Comparison of ENCODE assay signal across 15 mouse cellular contexts in genomic region chr9:23125761-23126704, GRCm38 (mm10).
A peak's percentile ranks its signal among the peaks of the same experiment; 100 is the strongest.
DNase-seq lines count a peak whose midpoint lies in the region; ATAC-seq lines count a peak whose summit lies in the region.
"Had no signal": no experiment of that assay in that cellular context is flagged by ENCODE, and none has a peak within 500 bp of the region (broad histone marks: within the 10 kb centered on the region; RNA-seq: fewer than 3 reads in every experiment).

No protein-coding gene starts in this region.

- no peaks in the 10 kb centered on the region for H3K9me3 ChIP-seq in forebrain, embryonic 13.5 days (replicated peaks)
- no peaks in the 10 kb centered on the region for H3K9me3 ChIP-seq in limb, embryonic 12.5 days
- H3K9me3 ChIP-seq: heart, embryonic 12.5 days had no signal

- WGBS in forebrain, embryonic 13.5 days: 23% methylated on average over 10 of the region's 10 CpGs
- 46% methylated on average over 10 of the region's 10 CpGs for WGBS in limb, embryonic 12.5 days

- no peak overlapping the region for H3K9ac ChIP-seq in forebrain, embryonic 13.5 days
- H3K9ac ChIP-seq in limb, embryonic 12.5 days (replicated peaks): no peak overlapping the region
- H3K9ac ChIP-seq: heart, embryonic 12.5 days had no signal

- peak; percentile 63; the same call in 1 of the 2 replicates for ATAC-seq in forebrain, embryonic 13.5 days
- ATAC-seq in limb, embryonic 12.5 days (ENCODE audit: insufficient number of reproducible peaks, insufficient read depth, low FRiP score, low TSS enrichment, low read depth): peak; percentile 52; the same call in 1 of the 2 replicates

- H3K36me3 ChIP-seq in forebrain, embryonic 13.5 days (ENCODE audit: poor library complexity, severe bottlenecking): no peaks in the 10 kb centered on the region
- H3K36me3 ChIP-seq in limb, embryonic 12.5 days: no peaks in the 10 kb centered on the region
- no peaks in the 10 kb centered on the region for H3K36me3 ChIP-seq in splenic B cell, adult 2 months (ENCODE audit: control insufficient read depth, insufficient read depth, low read length, poor library complexity, severe bottlenecking)
- H3K36me3 ChIP-seq: heart, embryonic 12.5 days had no signal

- no peak overlapping the region for H3K4me3 ChIP-seq in forebrain, embryonic 13.5 days
- no peak overlapping the region for H3K4me3 ChIP-seq in limb, embryonic 12.5 days (replicated peaks)
- H3K4me3 ChIP-seq: heart, embryonic 12.5 days; myocyte had no signal

- no peaks in the 10 kb centered on the region for H3K27me3 ChIP-seq in forebrain, embryonic 13.5 days
- H3K27me3 ChIP-seq in limb, embryonic 12.5 days: no peaks in the 10 kb centered on the region; the same call in 1 of the 2 replicates
- H3K27me3 ChIP-seq in splenic B cell, adult 2 months (ENCODE audit: control insufficient read depth, insufficient read depth, low read length, poor library complexity, severe bottlenecking): no peaks in the 10 kb centered on the region
- H3K27me3 ChIP-seq: CH12.LX; heart, embryonic 12.5 days had no signal

- H3K27ac ChIP-seq in forebrain, embryonic 13.5 days: no peak overlapping the region
- H3K27ac ChIP-seq in limb, embryonic 12.5 days: peak overlapping the region; percentile 47

- peaks cover 19% of the 10 kb centered on the region for H3K4me1 ChIP-seq in forebrain, embryonic 13.5 days
- H3K4me1 ChIP-seq in limb, embryonic 12.5 days (replicated peaks): peaks cover 37% of the 10 kb centered on the region

- peak; percentile 19 to 31 for DNase-seq in layer of hippocampus, postnatal 10 days (ENCODE audit: low spot score in 2 of 2)
- no peak for DNase-seq in layer of hippocampus, postnatal 36 days
- peak; percentile 6 for DNase-seq in splenic B cell, adult 2 months (ENCODE audit: low read depth, low spot score)
- no peak for DNase-seq in adipocyte (ENCODE audit: low spot score)
- no peak for DNase-seq in cerebellum, postnatal 14 days
- DNase-seq: cerebellum, adult 9-11 months; kidney, adult 18-20 months; liver; lung, postnatal 10 days; thymus, postnatal 36 days had no signal

- H3K4me2 ChIP-seq in forebrain, embryonic 13.5 days: no peak overlapping the region
- H3K4me2 ChIP-seq in limb, embryonic 12.5 days: peak overlapping the region; percentile 6; the same call in 1 of the 2 replicates
- H3K4me2 ChIP-seq: heart, embryonic 12.5 days had no signal

Comparison
In these comparisons a context has a peak if more than half of its experiments do, and no peak if none do; other contexts are left out.
1. DNase-seq: peak in layer of hippocampus, postnatal 10 days (2 of 2) and splenic B cell, adult 2 months (single experiment); none in layer of hippocampus, postnatal 36 days (0 of 2), adipocyte (single experiment) and cerebellum, postnatal 14 days (0 of 2).